Mouse (Mus musculus): ENCODE data around the gene Pdcd1lg2.

DNA sequence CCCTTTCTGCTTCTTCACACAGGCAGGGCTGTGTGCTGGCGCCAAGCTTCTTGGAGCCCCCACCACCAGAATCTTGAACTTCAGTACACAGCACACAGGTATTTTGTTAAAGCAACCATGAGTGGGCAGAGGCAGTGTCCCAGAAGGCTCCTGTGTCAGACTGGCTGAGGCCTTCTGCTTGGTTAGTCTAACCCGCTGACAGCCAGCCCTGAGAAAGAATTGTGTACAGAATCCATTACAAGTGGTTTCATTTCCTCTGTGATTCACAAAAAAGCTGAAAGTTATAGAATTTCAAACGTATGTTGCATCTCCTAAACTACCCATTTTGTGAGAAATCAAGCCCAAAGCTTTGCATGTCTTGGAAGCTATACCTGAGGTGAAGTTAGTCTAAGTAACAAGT is 19.8 kb downstream of the Pdcd1lg2 start:
- TF ChIP-seq POLR2A (IDR thresholded peaks at IDR 0.05; ENCODE audit: control insufficient read depth in 1 of 2, insufficient read depth in 1 of 2, low read depth in 1 of 2, low read length in 2 of 2, poor library complexity in 1 of 2) (no peak; a peak in 1 of 4 replicates), CTCF (IDR thresholded peaks at IDR 0.05 in 2 of 3, conservative IDR thresholded peaks at IDR 0.05 in 1 of 3; ENCODE audit: control insufficient read depth in 1 of 3, insufficient read depth in 1 of 3, low read depth in 2 of 3, low read length in 3 of 3, poor library complexity in 1 of 3, severe bottlenecking in 1 of 3) (no peak), TAL1 (IDR thresholded peaks at IDR 0.05; ENCODE audit: low read length) (no peak), MAX (IDR thresholded peaks at IDR 0.05; ENCODE audit: low read length) (no peak), RCOR1 (IDR thresholded peaks at IDR 0.05; ENCODE audit: low read depth, low read length) (no peak)

Measured in MEL (cell line).